Mouse (Mus musculus): Measurements from ENCODE around the gene Il4. TPM values are rescaled to one million over a fixed set of nuclear protein-coding genes. Genes with fewer than 3 reads are reported as not detected.

Gene Il4
- polyA plus RNA-seq, 1 experiment, result not detected

GRCm38 (mm10) chr11:53615575-53615974 is 2.9 kb downstream of the Il4 start:
- no peak for TF ChIP-seq POLR2A (IDR thresholded peaks at IDR 0.05; ENCODE audit: low read depth, low read length)
- TF ChIP-seq CTCF (conservative IDR thresholded peaks at IDR 0.05; ENCODE audit: insufficient read depth, insufficient read length, low read depth, low read length), result no peak
- H3K27ac ChIP-seq (ENCODE audit: insufficient read depth, low read depth, low read length), result no peak overlapping the region
- H3K36me3 ChIP-seq (ENCODE audit: control insufficient read depth, insufficient read depth, low read length), result no peaks in the 10 kb centered on the region
- no peak for DNase-seq
- H3K27me3 ChIP-seq (replicated peaks; ENCODE audit: control insufficient read depth, insufficient read depth, low read length), result no peaks in the 10 kb centered on the region
- no peaks in the 10 kb centered on the region for H3K4me1 ChIP-seq (ENCODE audit: control insufficient read depth, insufficient read depth, low read length)
- 95% methylated on average over 8 of the region's 8 CpGs for WGBS
- no peak overlapping the region for H3K4me3 ChIP-seq (ENCODE audit: insufficient read depth, low read depth, low read length)

DNA sequence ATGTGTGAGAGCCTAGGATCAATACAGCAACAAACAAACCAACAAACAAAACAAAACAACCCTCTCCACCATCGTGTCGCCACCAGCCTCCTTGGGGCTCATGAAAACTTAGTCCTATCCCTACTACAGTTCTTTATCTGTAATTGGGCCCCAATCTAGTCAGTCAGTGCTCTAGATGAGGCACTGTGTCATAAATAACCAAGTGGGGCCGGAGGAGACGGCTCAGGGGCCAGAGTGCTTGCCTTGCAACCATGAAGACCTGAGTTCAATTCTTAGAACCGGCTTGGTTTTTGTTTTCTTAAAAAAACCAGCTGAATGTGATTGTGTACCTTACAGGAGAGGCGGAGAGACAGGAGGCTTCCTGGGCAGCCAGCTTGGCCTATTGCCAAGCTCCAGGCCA is 3.3 kb downstream of the Il4 start:
- H3K4me3 ChIP-seq (ENCODE audit: insufficient read depth, low read depth, low read length), result no peak overlapping the region
- 75% methylated on average over 6 of the region's 6 CpGs for WGBS
- H3K4me1 ChIP-seq (ENCODE audit: control insufficient read depth, insufficient read depth, low read length), result no peaks in the 10 kb centered on the region
- H3K27ac ChIP-seq (ENCODE audit: insufficient read depth, low read depth, low read length), result no peak overlapping the region
- no peaks in the 10 kb centered on the region for H3K27me3 ChIP-seq (replicated peaks; ENCODE audit: control insufficient read depth, insufficient read depth, low read length)
- TF ChIP-seq CTCF (conservative IDR thresholded peaks at IDR 0.05; ENCODE audit: insufficient read depth, insufficient read length, low read depth, low read length) (no peak), POLR2A (IDR thresholded peaks at IDR 0.05; ENCODE audit: low read depth, low read length) (no peak)
- H3K36me3 ChIP-seq (ENCODE audit: control insufficient read depth, insufficient read depth, low read length), result no peaks in the 10 kb centered on the region
- no peak for DNase-seq

DNA sequence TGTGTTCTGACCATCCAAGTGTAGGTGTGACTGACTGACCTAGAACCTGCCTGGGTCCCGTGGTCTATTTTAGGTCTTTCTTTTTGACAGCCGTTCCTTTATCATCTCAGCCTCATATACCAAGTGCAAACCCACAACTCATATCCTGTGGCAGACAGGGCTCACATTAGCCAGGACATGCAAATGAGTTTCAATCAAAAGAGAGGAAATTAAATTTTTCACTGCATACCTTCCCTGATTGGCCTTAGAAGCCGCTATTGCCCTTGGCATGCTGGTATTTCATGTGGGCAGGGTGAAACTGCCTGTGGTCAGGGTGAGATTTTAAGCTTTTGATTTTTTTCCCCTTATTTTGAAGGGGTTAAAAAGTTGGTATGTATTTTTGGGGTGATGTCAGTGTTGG is 8.8 kb downstream of the Il4 start:
- Histone ChIP-seq H3K27ac (ENCODE audit: insufficient read depth, low read depth, low read length) (no peak overlapping the region), H3K4me1 (ENCODE audit: control insufficient read depth, insufficient read depth, low read length) (no peaks in the 10 kb centered on the region), H3K36me3 (ENCODE audit: control insufficient read depth, insufficient read depth, low read length) (no peaks in the 10 kb centered on the region), H3K4me3 (ENCODE audit: insufficient read depth, low read depth, low read length) (no peak overlapping the region), H3K27me3 (replicated peaks; ENCODE audit: control insufficient read depth, insufficient read depth, low read length) (no peaks in the 10 kb centered on the region)
- TF ChIP-seq POLR2A (IDR thresholded peaks at IDR 0.05; ENCODE audit: low read depth, low read length), result no peak
- no peak for DNase-seq
- WGBS, result 84% methylated on average over 3 of the region's 3 CpGs

DNA sequence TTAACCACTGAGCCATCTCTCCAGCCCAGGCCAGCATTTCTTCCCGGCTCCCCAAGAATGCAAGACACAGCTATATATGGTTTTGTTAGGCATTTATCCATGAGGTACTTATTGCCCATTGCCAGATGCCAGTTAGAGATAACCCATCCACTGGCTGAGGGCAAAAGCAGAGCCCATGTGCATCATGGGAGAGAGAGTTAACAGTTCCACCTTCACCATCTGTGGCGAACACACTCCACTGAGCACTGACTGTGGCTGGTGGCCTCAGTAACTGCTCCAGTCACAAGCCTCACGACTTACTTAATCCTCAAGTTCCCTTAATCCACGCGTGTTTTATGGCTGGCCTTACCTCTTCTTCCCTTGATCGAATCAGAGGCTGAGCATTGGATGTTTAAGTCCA is 9.2 kb downstream of the Il4 start:
- DNase-seq, result no peak
- no peaks in the 10 kb centered on the region for H3K27me3 ChIP-seq (replicated peaks; ENCODE audit: control insufficient read depth, insufficient read depth, low read length)
- no peak overlapping the region for H3K27ac ChIP-seq (ENCODE audit: insufficient read depth, low read depth, low read length)
- no peak overlapping the region for H3K4me3 ChIP-seq (ENCODE audit: insufficient read depth, low read depth, low read length)
- WGBS, result 66% methylated on average over 6 of the region's 6 CpGs
- H3K4me1 ChIP-seq (ENCODE audit: control insufficient read depth, insufficient read depth, low read length), result no peaks in the 10 kb centered on the region
- H3K36me3 ChIP-seq (ENCODE audit: control insufficient read depth, insufficient read depth, low read length), result no peaks in the 10 kb centered on the region
- no peak for TF ChIP-seq CTCF (conservative IDR thresholded peaks at IDR 0.05; ENCODE audit: insufficient read depth, insufficient read length, low read depth, low read length)
- TF ChIP-seq POLR2A (IDR thresholded peaks at IDR 0.05; ENCODE audit: low read depth, low read length), result no peak

GRCm38 (mm10) chr11:53605609-53606008 is 12.9 kb downstream of the Il4 start:
- no peak for TF ChIP-seq CTCF (conservative IDR thresholded peaks at IDR 0.05; ENCODE audit: insufficient read depth, insufficient read length, low read depth, low read length)
- no peak for TF ChIP-seq POLR2A (IDR thresholded peaks at IDR 0.05; ENCODE audit: low read depth, low read length)
- DNase-seq, result no peak
- H3K4me3 ChIP-seq (ENCODE audit: insufficient read depth, low read depth, low read length), result no peak overlapping the region
- 27% methylated on average over 12 of the region's 12 CpGs for WGBS
- no peaks in the 10 kb centered on the region for H3K27me3 ChIP-seq (replicated peaks; ENCODE audit: control insufficient read depth, insufficient read depth, low read length)
- no peaks in the 10 kb centered on the region for H3K4me1 ChIP-seq (ENCODE audit: control insufficient read depth, insufficient read depth, low read length)
- no peaks in the 10 kb centered on the region; the same call in 1 of the 2 replicates for H3K36me3 ChIP-seq (ENCODE audit: control insufficient read depth, insufficient read depth, low read length)
- H3K27ac ChIP-seq (ENCODE audit: insufficient read depth, low read depth, low read length), result no peak overlapping the region

DNA sequence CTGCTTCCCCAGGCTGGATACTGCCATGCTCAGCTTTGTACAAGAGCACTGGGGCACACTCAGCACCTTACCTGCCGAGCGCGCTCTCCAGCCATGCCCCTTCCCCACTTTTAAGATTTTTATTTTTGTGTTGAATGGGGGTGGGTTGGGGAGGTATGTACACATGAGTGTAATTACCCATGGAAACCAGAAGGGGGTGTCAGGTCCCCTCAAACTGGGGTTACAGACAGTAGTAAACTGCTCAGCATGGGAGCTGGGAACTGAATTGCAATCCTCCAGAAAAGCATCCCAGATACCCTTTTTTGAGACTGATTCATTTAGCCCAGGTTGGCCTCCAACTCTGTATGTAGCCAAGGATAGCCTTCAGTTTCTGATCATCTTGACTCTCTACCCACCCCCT is 13.5 kb downstream of the Il4 start:
- Histone ChIP-seq H3K27me3 (replicated peaks; ENCODE audit: control insufficient read depth, insufficient read depth, low read length) (no peaks in the 10 kb centered on the region), H3K4me3 (ENCODE audit: insufficient read depth, low read depth, low read length) (no peak overlapping the region), H3K4me1 (ENCODE audit: control insufficient read depth, insufficient read depth, low read length) (no peaks in the 10 kb centered on the region), H3K36me3 (ENCODE audit: control insufficient read depth, insufficient read depth, low read length) (no peaks in the 10 kb centered on the region; the same call in 1 of the 2 replicates), H3K27ac (ENCODE audit: insufficient read depth, low read depth, low read length) (no peak overlapping the region)
- WGBS, result 98% methylated on average over 3 of the region's 3 CpGs
- DNase-seq, result no peak
- no peak for TF ChIP-seq POLR2A (IDR thresholded peaks at IDR 0.05; ENCODE audit: low read depth, low read length)
- TF ChIP-seq CTCF (conservative IDR thresholded peaks at IDR 0.05; ENCODE audit: insufficient read depth, insufficient read length, low read depth, low read length), result no peak

- H3K27me3 ChIP-seq (replicated peaks; ENCODE audit: control insufficient read depth, insufficient read depth, low read length), result no peaks in the 10 kb centered on the region
- no peak for DNase-seq
- H3K36me3 ChIP-seq (ENCODE audit: control insufficient read depth, insufficient read depth, low read length), result no peaks in the 10 kb centered on the region; the same call in none of the 2 replicates
- H3K4me1 ChIP-seq (ENCODE audit: control insufficient read depth, insufficient read depth, low read length), result no peaks in the 10 kb centered on the region
- H3K27ac ChIP-seq (ENCODE audit: insufficient read depth, low read depth, low read length), result no peak overlapping the region
- WGBS, result 93% methylated on average over 5 of the region's 5 CpGs
- TF ChIP-seq CTCF (conservative IDR thresholded peaks at IDR 0.05; ENCODE audit: insufficient read depth, insufficient read length, low read depth, low read length) (no peak), POLR2A (IDR thresholded peaks at IDR 0.05; ENCODE audit: low read depth, low read length) (no peak)
- H3K4me3 ChIP-seq (ENCODE audit: insufficient read depth, low read depth, low read length), result no peak overlapping the region
Observed at GRCm38 (mm10) chr11:53591116-53591515, 27.4 kb downstream of the Il4 start.

DNA sequence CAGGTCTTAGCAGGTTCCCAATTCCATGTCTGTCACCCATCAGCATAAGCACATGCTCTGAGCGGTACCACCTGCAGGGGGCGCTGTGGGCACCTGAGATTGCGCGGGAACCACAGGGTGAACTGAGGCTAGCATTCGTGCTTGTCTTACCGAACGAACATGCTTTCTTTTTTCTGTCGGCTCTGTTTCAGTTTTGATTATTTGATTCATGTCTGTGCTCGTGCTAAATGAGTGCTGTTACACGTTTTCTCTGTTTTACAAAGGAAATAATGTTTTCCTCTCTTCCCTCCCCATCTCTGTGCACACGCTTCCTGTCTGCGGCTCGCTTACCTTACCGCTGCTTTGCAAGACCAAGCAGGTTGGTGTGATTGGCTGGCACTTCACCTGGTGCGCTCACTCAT is 28.1 kb downstream of the Il4 start:
- no peak overlapping the region for H3K4me3 ChIP-seq (ENCODE audit: insufficient read depth, low read depth, low read length)
- 58% methylated on average over 15 of the region's 15 CpGs for WGBS
- H3K4me1 ChIP-seq (ENCODE audit: control insufficient read depth, insufficient read depth, low read length), result no peaks in the 10 kb centered on the region
- no peak for TF ChIP-seq POLR2A (IDR thresholded peaks at IDR 0.05; ENCODE audit: low read depth, low read length)
- TF ChIP-seq CTCF (conservative IDR thresholded peaks at IDR 0.05; ENCODE audit: insufficient read depth, insufficient read length, low read depth, low read length), result peak; percentile 64
- H3K27me3 ChIP-seq (replicated peaks; ENCODE audit: control insufficient read depth, insufficient read depth, low read length), result no peaks in the 10 kb centered on the region
- no peak for DNase-seq
- H3K36me3 ChIP-seq (ENCODE audit: control insufficient read depth, insufficient read depth, low read length), result no peaks in the 10 kb centered on the region; the same call in none of the 2 replicates
- no peak overlapping the region for H3K27ac ChIP-seq (ENCODE audit: insufficient read depth, low read depth, low read length)
